Comparison of ENCODE assay signal across 8 mouse cellular contexts in genomic region chr2:66184431-66185164, GRCm38 (mm10). TPM values are rescaled to one million over a fixed set of nuclear protein-coding genes. Genes with fewer than 3 reads are reported as not detected.
A peak's percentile ranks its signal among the peaks of the same experiment; 100 is the strongest.
DNase-seq lines count a peak whose midpoint lies in the region; ATAC-seq and TF ChIP-seq lines count a peak whose summit lies in the region.

No protein-coding gene starts in this region.

- no peaks in the 10 kb centered on the region for H3K4me1 ChIP-seq in lung, postnatal 0 days (ENCODE audit: insufficient read depth, low read depth, low read length)
- H3K4me1 ChIP-seq in hindbrain, embryonic 16.5 days (ENCODE audit: control insufficient read depth, insufficient read depth, low read depth, low read length), result peaks cover 3% of the 10 kb centered on the region
- peaks cover 7% of the 10 kb centered on the region; the same call in 1 of the 2 replicates for H3K4me1 ChIP-seq in neural tube, embryonic 15.5 days

- peaks cover 11% of the 10 kb centered on the region; the same call in 1 of the 2 replicates for H3K36me3 ChIP-seq in lung, postnatal 0 days (ENCODE audit: insufficient read depth, low read length)
- H3K36me3 ChIP-seq in hindbrain, embryonic 16.5 days (ENCODE audit: control insufficient read depth, insufficient read depth, low read length), result peaks cover 3% of the 10 kb centered on the region; the same call in 1 of the 2 replicates
- peaks cover 16% of the 10 kb centered on the region for H3K36me3 ChIP-seq in neural tube, embryonic 15.5 days

- no peak for ATAC-seq in lung, postnatal 0 days
- peak; percentile 92 for ATAC-seq in hindbrain, embryonic 16.5 days
- peak; percentile 84 for ATAC-seq in neural tube, embryonic 15.5 days (ENCODE audit: low FRiP score)
- no peak for ATAC-seq in megakaryocyte-erythroid progenitor cell, adult 5-6 weeks (replicated peaks; ENCODE audit: low FRiP score, low TSS enrichment, poor library complexity, severe bottlenecking)

- H3K4me2 ChIP-seq in lung, postnatal 0 days (replicated peaks; ENCODE audit: low read depth, low read length), result no peak overlapping the region
- H3K4me2 ChIP-seq in hindbrain, embryonic 16.5 days (ENCODE audit: low read length), result no peak overlapping the region
- H3K4me2 ChIP-seq in neural tube, embryonic 15.5 days, result no peak overlapping the region

- no peak for TF ChIP-seq EP300 in lung, postnatal 0 days (IDR thresholded peaks at IDR 0.05)

- no peaks in the 10 kb centered on the region for H3K9me3 ChIP-seq in lung, postnatal 0 days (ENCODE audit: low read length)
- H3K9me3 ChIP-seq in hindbrain, embryonic 16.5 days (ENCODE audit: control insufficient read depth, low read length), result no peaks in the 10 kb centered on the region
- H3K9me3 ChIP-seq in neural tube, embryonic 15.5 days (replicated peaks), result no peaks in the 10 kb centered on the region

- H3K27ac ChIP-seq in gastrocnemius, adult 2 months, result no peak overlapping the region
- no peak overlapping the region for H3K27ac ChIP-seq in lung, postnatal 0 days (ENCODE audit: low read length)
- no peak overlapping the region for H3K27ac ChIP-seq in hindbrain, embryonic 16.5 days (ENCODE audit: low read depth, low read length)
- H3K27ac ChIP-seq in neural tube, embryonic 15.5 days (replicated peaks), result no peak overlapping the region

- peak; percentile 57 for TF ChIP-seq CTCF in gastrocnemius, adult 2 months (IDR thresholded peaks at IDR 0.05)
- TF ChIP-seq CTCF in lung, postnatal 0 days (IDR thresholded peaks at IDR 0.05), result peak; percentile 66

- no peak for DNase-seq in gastrocnemius, adult 2 months
- no peak for DNase-seq in gastrocnemius, adult 18-20 months (ENCODE audit: low spot score)
- DNase-seq in lung, postnatal 0 days (ENCODE audit: low spot score), result peak; percentile 11
- no peak for DNase-seq in lung, postnatal 25 days (ENCODE audit: low spot score)
- no peak for DNase-seq in ovary, postnatal 36 days (ENCODE audit: low spot score)

- H3K9ac ChIP-seq in lung, postnatal 0 days (replicated peaks; ENCODE audit: low read depth), result no peak overlapping the region
- no peak overlapping the region for H3K9ac ChIP-seq in hindbrain, embryonic 16.5 days (ENCODE audit: low read depth, low read length)
- H3K9ac ChIP-seq in neural tube, embryonic 15.5 days (replicated peaks), result no peak overlapping the region

- 73% methylated on average over 7 of the region's 7 CpGs for WGBS in lung, postnatal 0 days
- WGBS in hindbrain, embryonic 16.5 days, result 80% methylated on average over 7 of the region's 7 CpGs
- 83% methylated on average over 7 of the region's 7 CpGs for WGBS in neural tube, embryonic 15.5 days

- no peaks in the 10 kb centered on the region for H3K27me3 ChIP-seq in lung, postnatal 0 days (replicated peaks; ENCODE audit: insufficient read depth, low read length)
- no peaks in the 10 kb centered on the region for H3K27me3 ChIP-seq in hindbrain, embryonic 16.5 days (replicated peaks; ENCODE audit: control insufficient read depth, insufficient read depth, low read length)
- H3K27me3 ChIP-seq in neural tube, embryonic 15.5 days (replicated peaks), result no peaks in the 10 kb centered on the region

- no peak overlapping the region for H3K4me3 ChIP-seq in gastrocnemius, adult 2 months
- H3K4me3 ChIP-seq in lung, postnatal 0 days (ENCODE audit: low read depth, low read length), result no peak overlapping the region
- no peak overlapping the region for H3K4me3 ChIP-seq in hindbrain, embryonic 16.5 days (ENCODE audit: low read length)
- no peak overlapping the region for H3K4me3 ChIP-seq in neural tube, embryonic 15.5 days (replicated peaks)

- intact Hi-C loops in gastrocnemius, adult 2 months (cut with DNase I), result no loop called here

RNA-seq across cellular contexts. Expression of gene Galnt3, which starts 59.8 kb away (rescaled TPM):
- total RNA-seq in gastrocnemius, adult 2 months (2021), result under 1 TPM in 1 of 2 experiments, not detected in 1; 0.10 TPM
- total RNA-seq in gastrocnemius, adult 18-20 months (2021), result under 1 TPM in 1 of 2 experiments, not detected in 1; 0.36 TPM
- 11.3 and 14.0 TPM in 2 replicates for polyA plus RNA-seq in lung, postnatal 0 days (2015; fragmentation: Nextera tagmentation; extraction: Ambion mirVana)
- 0.85 and 1.0 TPM in 2 replicates for polyA plus RNA-seq in hindbrain, embryonic 16.5 days (2015; fragmentation: Nextera tagmentation; extraction: Ambion mirVana)
- 0.46 and 2.0 TPM in 2 replicates for polyA plus RNA-seq in neural tube, embryonic 15.5 days (2015; fragmentation: Nextera tagmentation; extraction: Ambion mirVana)
- not detected in 2 replicates for total RNA-seq in megakaryocyte-erythroid progenitor cell, adult 5-6 weeks (2014; fragmentation: Nextera tagmentation)
- not detected in 2 replicates for total RNA-seq in megakaryocyte-erythroid progenitor cell, adult 5-6 weeks (2017)

Comparison
In these comparisons a context has a peak if more than half of its experiments do, and no peak if none do; other contexts are left out.
1. ATAC-seq: peak in hindbrain, embryonic 16.5 days (single experiment) and neural tube, embryonic 15.5 days (single experiment); none in lung, postnatal 0 days (single experiment) and megakaryocyte-erythroid progenitor cell, adult 5-6 weeks (single experiment).